Mouse (Mus musculus) kidney, postnatal 36 days (tissue): ENCODE data around the gene Aim2.

ENCODE experiments used
- DNase-seq, 2 experiments: peaks; one replicate each; pipeline ENCODE4 v3.0.0; 2021 to 2022; ENCODE audit warnings: mixed read lengths in 2 of 2

Aim2 gene

GRCm38 (mm10) chr1:173348527-173348926, 2.2 kb upstream of the Aim2 start:
- no peak for DNase-seq

- DNase-seq, result no peak
Measured at GRCm38 (mm10) chr1:173349192-173349591, 1.5 kb upstream of the Aim2 start.

GRCm38 (mm10) chr1:173349946-173350345, 733 bp upstream of the Aim2 start:
- DNase-seq, result peak; percentile 2 to 19

- DNase-seq, result no peak
Measured at GRCm38 (mm10) chr1:173355107-173355846, 4.6 kb downstream of the Aim2 start.

GRCm38 (mm10) chr1:173356699-173357098, 6.0 kb downstream of the Aim2 start:
- DNase-seq, result no peak

- no peak for DNase-seq
Measured at GRCm38 (mm10) chr1:173357799-173358198, 7.1 kb downstream of the Aim2 start.

GRCm38 (mm10) chr1:173359590-173360290, 9.1 kb downstream of the Aim2 start:
- no peak for DNase-seq

GRCm38 (mm10) chr1:173361651-173362050, 11.0 kb downstream of the Aim2 start:
- DNase-seq, result peak; percentile 56 to 78

- no peak for DNase-seq
Measured at GRCm38 (mm10) chr1:173363436-173363835, 12.8 kb downstream of the Aim2 start.

- no peak for DNase-seq
Measured at GRCm38 (mm10) chr1:173364125-173364800, 13.6 kb downstream of the Aim2 start.

- DNase-seq, result no peak
Measured at GRCm38 (mm10) chr1:173365970-173366409, 15.3 kb downstream of the Aim2 start.

GRCm38 (mm10) chr1:173366701-173367355, 16.1 kb downstream of the Aim2 start:
- DNase-seq, result no peak

GRCm38 (mm10) chr1:173367356-173368046, 16.8 kb downstream of the Aim2 start, which contains the start of gene Cadm3:
Gene Cadm3 (minus strand): TSS chr1:173367695.
- no peak for DNase-seq

GRCm38 (mm10) chr1:173369611-173370010, 18.9 kb downstream of the Aim2 start:
- no peak for DNase-seq

GRCm38 (mm10) chr1:173370456-173370855, 19.8 kb downstream of the Aim2 start:
- DNase-seq, result no peak

- no peak for DNase-seq
Measured at GRCm38 (mm10) chr1:173371586-173371985, 20.9 kb downstream of the Aim2 start.

GRCm38 (mm10) chr1:173374020-173374419, 23.3 kb downstream of the Aim2 start:
- no peak for DNase-seq

GRCm38 (mm10) chr1:173377380-173378112, 26.9 kb downstream of the Aim2 start:
- peak; percentile 11 to 70 for DNase-seq

- no peak for DNase-seq
Measured at GRCm38 (mm10) chr1:173381436-173381835, 30.8 kb downstream of the Aim2 start.

- DNase-seq, result no peak
Measured at GRCm38 (mm10) chr1:173389431-173389830, 38.8 kb downstream of the Aim2 start.

- DNase-seq, result no peak
Measured at GRCm38 (mm10) chr1:173389901-173390401, 39.3 kb downstream of the Aim2 start.
